Mouse (Mus musculus) kidney, embryonic 14.5 days (tissue): Measurements from ENCODE around the gene Rpl3. TPM values are rescaled to one million over a fixed set of nuclear protein-coding genes. Genes with fewer than 3 reads are reported as not detected.

Experiments
- ATAC-seq: fragments of 200-750 bp; cut with Nextera tagmentation; 2 replicates; pipeline ENCODE4 v1.8.0; 2017; ENCODE audit warnings: moderate number of reproducible peaks, mild to moderate bottlenecking, moderate TSS enrichment, moderate library complexity; ENCODE audit not compliant: low FRiP score, low TSS enrichment
- H3K27ac ChIP-seq: fragments of 300-500 bp; sonication (generic); 2 replicates; pipeline ENCODE4 v1.5.1; 2014; ENCODE audit warnings: low read depth, mild to moderate bottlenecking, low read length, moderate library complexity, mixed read lengths
- H3K27me3 ChIP-seq: fragments of 300-500 bp; sonication (generic); 2 replicates; pipeline ENCODE4 v1.6.1; 2014; ENCODE audit warnings: mild to moderate bottlenecking, low read length; ENCODE audit not compliant: control insufficient read depth, insufficient read depth
- H3K36me3 ChIP-seq: fragments of 300-500 bp; sonication (generic); 2 replicates; pipeline ENCODE4 v1.6.1; 2014; ENCODE audit warnings: low read length, mixed read lengths; ENCODE audit not compliant: control insufficient read depth, insufficient read depth
- H3K4me1 ChIP-seq: fragments of 300-500 bp; sonication (generic); 2 replicates; pipeline ENCODE4 v1.6.1; 2014; ENCODE audit warnings: low read length, mixed read lengths; ENCODE audit not compliant: control insufficient read depth, insufficient read depth
- H3K4me2 ChIP-seq: fragments of 300-500 bp; sonication (generic); replicated peaks from 2 replicates; pipeline ENCODE4 v1.6.1; 2014; ENCODE audit warnings: low read depth, mild to moderate bottlenecking, low read length
- H3K4me3 ChIP-seq: fragments of 300-500 bp; sonication (generic); 2 replicates; pipeline ENCODE4 v1.5.1; 2014; ENCODE audit warnings: mild to moderate bottlenecking, low read length
- H3K9ac ChIP-seq: fragments of 300-500 bp; sonication (generic); 2 replicates; pipeline ENCODE4 v1.6.1; 2014; ENCODE audit warnings: low read depth, mild to moderate bottlenecking, low read length, moderate library complexity
- H3K9me3 ChIP-seq: fragments of 300-500 bp; sonication (generic); 2 replicates; pipeline ENCODE4 v1.6.1; 2016; ENCODE audit warnings: low read length; ENCODE audit not compliant: control insufficient read depth
- WGBS: fragments of 180-500 bp; shearing (Covaris S2); extraction: QIAGEN DNeasy Blood & Tissue Kit; methylation state at CpG from one replicate; pipeline ENCODE4 v1.1.7; 2014; 5-methylcytosine and 5-hydroxymethylcytosine counted together
- polyA plus RNA-seq: library from polyadenylated mRNA; unstranded; fragments of >200 nt; fragmentation: Nextera tagmentation; extraction: Ambion mirVana; gene quantifications from 2 replicates; pipeline ENCODE4 v1.2.1, GENCODE M21; 2014

Rpl3 gene
- polyA plus RNA-seq, 1 experiment from 2014 or later = 1,409 TPM

GRCm38 (mm10) chr15:80045749-80046148, 45.9 kb downstream of the Rpl3 start:
- H3K4me3 ChIP-seq = no peak overlapping the region
- no peaks in the 10 kb centered on the region for H3K4me1 ChIP-seq
- H3K9me3 ChIP-seq = peaks cover 6% of the 10 kb centered on the region; the same call in 1 of the 2 replicates
- no peak for ATAC-seq
- no peak overlapping the region for H3K27ac ChIP-seq
- H3K27me3 ChIP-seq = no peaks in the 10 kb centered on the region
- no peaks in the 10 kb centered on the region for H3K36me3 ChIP-seq
- H3K9ac ChIP-seq = no peak overlapping the region
- no peak overlapping the region for H3K4me2 ChIP-seq
- WGBS = 95% methylated on average over 2 of the region's 2 CpGs

- no peak overlapping the region for H3K27ac ChIP-seq
- no peak for ATAC-seq
- no peak overlapping the region for H3K9ac ChIP-seq
- no peaks in the 10 kb centered on the region for H3K27me3 ChIP-seq
- no peak overlapping the region for H3K4me2 ChIP-seq
- no peaks in the 10 kb centered on the region for H3K4me1 ChIP-seq
- H3K9me3 ChIP-seq = peaks cover 6% of the 10 kb centered on the region; the same call in 1 of the 2 replicates
- 89% methylated on average over 10 of the region's 10 CpGs for WGBS
- no peaks in the 10 kb centered on the region for H3K36me3 ChIP-seq
- H3K4me3 ChIP-seq = no peak overlapping the region
Measured at GRCm38 (mm10) chr15:80044249-80044648, 47.4 kb downstream of the Rpl3 start.

- Histone ChIP-seq H3K27ac (no peak overlapping the region), H3K9ac (no peak overlapping the region), H3K9me3 (peaks cover 6% of the 10 kb centered on the region; the same call in 1 of the 2 replicates), H3K36me3 (no peaks in the 10 kb centered on the region), H3K4me1 (no peaks in the 10 kb centered on the region), H3K27me3 (no peaks in the 10 kb centered on the region), H3K4me2 (no peak overlapping the region), H3K4me3 (no peak overlapping the region)
- ATAC-seq = no peak
- 63% methylated on average over 4 of the region's 4 CpGs for WGBS
Measured at GRCm38 (mm10) chr15:80042152-80042551, 49.5 kb downstream of the Rpl3 start.

- Histone ChIP-seq H3K27me3 (no peaks in the 10 kb centered on the region), H3K9me3 (no peaks in the 10 kb centered on the region), H3K4me2 (no peak overlapping the region), H3K27ac (no peak overlapping the region; the same call in 1 of the 2 replicates), H3K4me1 (no peaks in the 10 kb centered on the region), H3K36me3 (no peaks in the 10 kb centered on the region), H3K9ac (no peak overlapping the region), H3K4me3 (no peak overlapping the region)
- no peak for ATAC-seq
- WGBS = 100% methylated on average over 2 of the region's 2 CpGs
Measured at GRCm38 (mm10) chr15:80038110-80038391, 53.6 kb downstream of the Rpl3 start.

GRCm38 (mm10) chr15:80037255-80038109, 54.2 kb downstream of the Rpl3 start:
- no peak overlapping the region for H3K4me2 ChIP-seq
- 74% methylated on average over 11 of the region's 11 CpGs for WGBS
- no peak overlapping the region; the same call in 1 of the 2 replicates for H3K27ac ChIP-seq
- no peaks in the 10 kb centered on the region for H3K27me3 ChIP-seq
- H3K9me3 ChIP-seq = no peaks in the 10 kb centered on the region
- H3K4me3 ChIP-seq = no peak overlapping the region
- H3K36me3 ChIP-seq = no peaks in the 10 kb centered on the region
- ATAC-seq = no peak
- no peak overlapping the region for H3K9ac ChIP-seq
- no peaks in the 10 kb centered on the region for H3K4me1 ChIP-seq

GRCm38 (mm10) chr15:80035341-80035885, 56.3 kb downstream of the Rpl3 start:
- Histone ChIP-seq H3K36me3 (no peaks in the 10 kb centered on the region), H3K27ac (no peak overlapping the region), H3K27me3 (no peaks in the 10 kb centered on the region), H3K9ac (no peak overlapping the region), H3K4me3 (no peak overlapping the region), H3K4me2 (no peak overlapping the region), H3K4me1 (no peaks in the 10 kb centered on the region), H3K9me3 (no peaks in the 10 kb centered on the region)
- 79% methylated on average over 6 of the region's 6 CpGs for WGBS
- no peak for ATAC-seq

GRCm38 (mm10) chr15:80034913-80035312, 56.8 kb downstream of the Rpl3 start:
- Histone ChIP-seq H3K9ac (no peak overlapping the region), H3K4me3 (no peak overlapping the region), H3K4me2 (no peak overlapping the region), H3K4me1 (no peaks in the 10 kb centered on the region), H3K36me3 (no peaks in the 10 kb centered on the region), H3K9me3 (no peaks in the 10 kb centered on the region), H3K27me3 (no peaks in the 10 kb centered on the region), H3K27ac (no peak overlapping the region)
- ATAC-seq = no peak

GRCm38 (mm10) chr15:80034366-80034765, 57.3 kb downstream of the Rpl3 start:
- Histone ChIP-seq H3K4me3 (no peak overlapping the region), H3K27ac (no peak overlapping the region), H3K9ac (no peak overlapping the region), H3K36me3 (no peaks in the 10 kb centered on the region), H3K27me3 (no peaks in the 10 kb centered on the region), H3K9me3 (no peaks in the 10 kb centered on the region), H3K4me2 (no peak overlapping the region), H3K4me1 (no peaks in the 10 kb centered on the region)
- WGBS = 76% methylated on average over 7 of the region's 7 CpGs
- ATAC-seq = no peak

GRCm38 (mm10) chr15:80031133-80031532, 60.5 kb downstream of the Rpl3 start:
- 90% methylated on average over 4 of the region's 4 CpGs for WGBS
- Histone ChIP-seq H3K27ac (no peak overlapping the region), H3K4me1 (0 out of 2 replicates have a peak, but pooled peaks cover under 1% of the 10 kb centered on the region), H3K4me3 (no peak overlapping the region), H3K9me3 (no peaks in the 10 kb centered on the region), H3K9ac (no peak overlapping the region), H3K27me3 (no peaks in the 10 kb centered on the region), H3K36me3 (no peaks in the 10 kb centered on the region), H3K4me2 (no peak overlapping the region)
- no peak for ATAC-seq
